9 mouse cellular contexts compared by ENCODE assay signal in genomic region chr4:97869451-97869850, GRCm38 (mm10).
DNase-seq lines count a peak whose midpoint lies in the region; ATAC-seq and TF ChIP-seq lines count a peak whose summit lies in the region.
"Had no signal": no experiment of that assay in that cellular context is flagged by ENCODE, and none has a peak within 500 bp of the region (broad histone marks: within the 10 kb centered on the region; RNA-seq: fewer than 3 reads in every experiment).

No protein-coding gene starts in this region.

- 39% methylated on average over 7 of the region's 7 CpGs for WGBS in forebrain, embryonic 15.5 days
- WGBS in midbrain, embryonic 15.5 days = 50% methylated on average over 7 of the region's 7 CpGs

- intact Hi-C loops in left cerebral cortex, postnatal 36 days (cut with DNase I) = loop anchor here (2.0 kb wide), 1 partner anchor 97 kb away; the partner anchor contains the start of gene Nfia

- no peaks in the 10 kb centered on the region for H3K36me3 ChIP-seq in forebrain, embryonic 15.5 days
- no peaks in the 10 kb centered on the region for H3K36me3 ChIP-seq in midbrain, embryonic 15.5 days (replicated peaks)

- peak overlapping the region; percentile 95 for H3K27ac ChIP-seq in layer of hippocampus, adult 2 months
- H3K27ac ChIP-seq in forebrain, embryonic 15.5 days (replicated peaks) = peak overlapping the region; percentile 89
- peak overlapping the region; percentile 74 for H3K27ac ChIP-seq in midbrain, embryonic 15.5 days

- peak overlapping the region; percentile 45 for H3K4me2 ChIP-seq in forebrain, embryonic 15.5 days (replicated peaks)
- peak overlapping the region; percentile 28 for H3K4me2 ChIP-seq in midbrain, embryonic 15.5 days

- peak overlapping the region; percentile 65 for H3K4me3 ChIP-seq in layer of hippocampus, adult 2 months
- H3K4me3 ChIP-seq in forebrain, embryonic 15.5 days = peak overlapping the region; percentile 38
- H3K4me3 ChIP-seq in midbrain, embryonic 15.5 days = peak overlapping the region; percentile 28
- H3K4me3 ChIP-seq: megakaryocyte, embryonic 14.5 days had no signal

- no peaks in the 10 kb centered on the region for H3K27me3 ChIP-seq in forebrain, embryonic 15.5 days
- no peaks in the 10 kb centered on the region for H3K27me3 ChIP-seq in midbrain, embryonic 15.5 days (replicated peaks)

- peak overlapping the region; percentile 11; the same call in 1 of the 2 replicates for H3K9ac ChIP-seq in forebrain, embryonic 15.5 days (replicated peaks)
- no peak overlapping the region for H3K9ac ChIP-seq in midbrain, embryonic 15.5 days

- peak; percentile 54 for DNase-seq in cerebellum, adult 9-10 months
- DNase-seq in cerebellum, postnatal 10 days = no peak
- DNase-seq in layer of hippocampus, adult 2 months (ENCODE audit: low spot score in 2 of 2) = no peak
- DNase-seq in layer of hippocampus, postnatal 25 days (ENCODE audit: extremely low spot score in 1 of 2, low spot score in 1 of 2) = no peak
- DNase-seq in urinary bladder, adult 18-20 months (ENCODE audit: low spot score in 2 of 2) = no peak
- no peak for DNase-seq in left cerebral cortex, postnatal 36 days (ENCODE audit: low spot score in 2 of 2)

- H3K4me1 ChIP-seq in forebrain, embryonic 15.5 days = peaks cover 75% of the 10 kb centered on the region
- peaks cover 11% of the 10 kb centered on the region for H3K4me1 ChIP-seq in midbrain, embryonic 15.5 days

- no peak for TF ChIP-seq CTCF in layer of hippocampus, adult 2 months (conservative IDR thresholded peaks at IDR 0.05)

- ATAC-seq in forebrain, embryonic 15.5 days (replicated peaks) = no peak
- no peak for ATAC-seq in midbrain, embryonic 15.5 days (replicated peaks)

- no peaks in the 10 kb centered on the region for H3K9me3 ChIP-seq in forebrain, embryonic 15.5 days
- H3K9me3 ChIP-seq in midbrain, embryonic 15.5 days = no peaks in the 10 kb centered on the region
